Mouse (Mus musculus) fibroblast of lung, adult 2 months (primary cell): Measurements from ENCODE around the gene Nabp2.

ENCODE experiments used
- DNase-seq: peaks from one replicate; pipeline ENCODE4 v3.0.0-alpha.2; 2011; ENCODE audit warnings: low read depth

Nabp2 gene

DNA sequence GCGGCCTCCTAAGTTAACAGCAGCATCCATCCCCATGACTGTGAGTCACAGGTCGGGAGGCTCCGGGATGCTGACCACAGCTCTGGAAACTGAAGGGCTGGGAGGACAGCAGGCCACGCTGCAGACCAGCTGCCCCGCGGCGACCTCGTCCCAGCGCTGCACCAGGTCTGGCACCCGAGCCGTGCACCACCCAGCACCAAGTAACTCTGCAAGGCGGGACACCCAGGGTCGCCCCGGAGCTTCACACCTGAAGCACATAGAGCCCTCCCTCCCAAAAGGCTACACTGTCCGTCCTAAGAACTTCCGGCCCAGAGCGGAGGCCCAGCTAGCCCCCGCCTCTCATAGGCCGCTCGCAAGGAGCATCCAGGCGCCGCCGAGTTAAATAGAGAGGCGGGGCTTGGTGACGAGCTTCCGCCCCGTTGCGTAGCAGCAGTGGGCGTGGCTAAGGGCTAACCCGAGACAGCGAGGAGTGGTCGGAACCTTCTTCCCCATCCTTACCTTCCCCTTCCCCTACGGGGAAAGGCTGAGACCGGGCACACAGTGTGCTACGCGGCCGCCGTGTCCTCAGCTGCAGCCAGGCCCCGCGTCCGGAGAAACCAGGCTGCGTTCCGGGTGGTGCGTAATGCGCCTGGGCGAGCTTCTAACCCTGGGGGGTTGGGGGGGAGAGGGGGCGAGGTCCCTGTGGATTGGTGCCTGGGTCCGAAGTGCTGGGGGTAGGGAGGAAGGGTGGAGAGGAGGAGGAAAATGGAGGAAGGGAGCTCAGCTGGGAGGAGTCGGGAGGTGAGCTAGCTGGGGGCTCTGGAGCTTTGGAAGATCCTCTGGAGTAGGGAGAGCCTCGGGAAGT lies at the start of gene Nabp2, which contains the start of gene Rnf41:
Gene Nabp2, minus strand, starts transcription at position 282 of the 844 bp plus-strand sequence.
Gene Rnf41, plus strand, starts transcription at position 447 of the 844 bp plus-strand sequence.
- DNase-seq, result peak; percentile 90

- no peak for DNase-seq
Measured at GRCm38 (mm10) chr10:128460270-128460630, 49.0 kb upstream of the Nabp2 start.

GRCm38 (mm10) chr10:128459409-128460269 lies 48.3 kb upstream of the Nabp2 start:
- no peak for DNase-seq

DNA sequence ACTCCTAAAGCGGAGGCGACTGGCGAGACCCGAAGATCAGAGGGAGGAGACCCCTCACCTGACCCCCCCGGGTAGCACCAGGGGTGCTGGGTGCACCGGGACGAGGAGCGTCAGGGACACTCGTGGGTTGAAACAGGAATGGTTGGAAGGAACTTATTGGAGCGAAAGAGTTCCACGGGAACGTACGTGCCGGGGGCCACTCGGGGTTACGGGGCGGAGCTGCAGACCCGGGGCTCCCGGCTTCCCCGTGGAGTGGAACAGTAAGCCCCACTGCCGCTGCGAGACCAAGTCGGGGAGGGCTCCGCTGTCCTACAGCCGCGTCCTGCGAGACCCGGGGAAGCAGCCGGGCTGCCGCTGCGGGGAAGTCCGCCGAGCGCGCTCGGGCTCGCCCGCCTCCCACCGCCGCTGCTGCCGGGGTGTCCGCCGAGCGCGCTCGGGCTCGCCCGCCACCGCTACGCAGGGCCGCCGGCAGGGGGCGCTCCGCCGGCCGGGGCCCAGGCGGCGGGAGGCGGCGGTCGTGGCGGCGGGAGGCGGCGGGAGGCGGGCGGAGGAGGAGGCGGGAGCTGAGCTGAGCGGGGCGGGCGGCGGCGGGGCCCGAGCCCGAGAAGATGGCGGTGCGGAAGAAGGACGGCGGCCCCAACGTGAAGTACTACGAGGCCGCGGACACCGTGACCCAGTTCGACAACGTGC lies 47.6 kb upstream of the Nabp2 start, which contains the start of gene Smarcc2:
Gene Smarcc2, plus strand, starts transcription at position 530 of the 690 bp plus-strand sequence.
- DNase-seq, result no peak

DNA sequence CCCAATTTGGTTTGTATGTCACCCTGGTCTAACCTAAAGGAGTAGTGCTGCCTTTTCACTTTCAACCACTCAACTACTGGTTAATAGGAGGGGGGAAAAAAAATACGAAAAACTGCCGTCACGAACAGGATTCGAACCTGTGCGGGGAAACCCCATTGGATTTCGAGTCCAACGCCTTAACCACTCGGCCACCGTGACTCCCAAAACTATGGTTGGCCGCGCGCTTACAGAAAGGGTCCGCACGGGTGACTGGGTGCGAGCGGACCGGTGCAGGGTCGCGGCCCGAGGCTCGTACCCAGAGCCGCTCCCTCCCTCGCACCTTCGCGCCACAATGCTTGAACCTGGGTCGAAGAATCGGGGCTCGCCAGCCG lies 47.0 kb upstream of the Nabp2 start:
- DNase-seq, result peak; percentile 54

- DNase-seq, result no peak
Measured at GRCm38 (mm10) chr10:128457676-128458075, 46.4 kb upstream of the Nabp2 start.

DNA sequence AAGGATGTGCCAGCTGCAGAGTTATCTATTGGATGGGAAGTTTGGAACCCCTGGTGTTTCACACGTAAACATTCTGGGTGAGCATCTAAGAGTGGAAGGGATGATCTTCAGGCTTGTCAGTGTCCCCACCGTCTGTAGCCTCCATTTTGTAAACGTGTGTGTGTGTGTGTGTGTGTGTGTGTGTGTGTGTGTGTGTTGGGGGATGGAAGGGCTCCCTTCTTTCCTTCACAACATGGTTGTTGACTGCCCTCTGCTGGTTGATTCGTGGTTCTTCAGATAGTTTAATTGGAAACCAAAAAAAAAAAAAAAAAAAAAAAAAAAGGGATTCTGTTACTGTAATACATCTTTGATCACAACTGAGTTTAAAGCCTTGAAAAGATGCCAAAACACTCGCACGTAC lies 44.0 kb upstream of the Nabp2 start:
- DNase-seq, result peak; percentile 36

DNA sequence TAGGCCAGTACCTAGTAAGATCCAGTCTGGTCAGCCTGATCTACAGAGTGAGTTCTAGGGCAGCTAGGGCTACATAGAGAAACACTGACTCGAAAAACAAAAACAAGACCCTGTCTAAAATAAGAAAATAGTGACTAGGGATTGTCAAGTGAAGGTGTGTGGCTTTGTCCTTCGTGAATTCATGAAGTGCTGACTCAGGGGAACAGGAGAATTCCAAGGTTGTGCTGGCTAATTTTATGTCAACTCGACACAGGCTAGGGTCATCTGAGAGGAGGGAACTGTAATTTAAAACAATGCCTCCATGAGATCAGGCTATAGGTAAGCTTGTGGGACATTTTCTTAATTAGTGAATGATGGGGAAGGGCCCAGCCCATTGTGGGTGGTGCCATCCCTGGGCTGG lies 43.2 kb upstream of the Nabp2 start:
- no peak for DNase-seq

- no peak for DNase-seq
Measured at GRCm38 (mm10) chr10:128451014-128451413, 39.7 kb upstream of the Nabp2 start.

DNA sequence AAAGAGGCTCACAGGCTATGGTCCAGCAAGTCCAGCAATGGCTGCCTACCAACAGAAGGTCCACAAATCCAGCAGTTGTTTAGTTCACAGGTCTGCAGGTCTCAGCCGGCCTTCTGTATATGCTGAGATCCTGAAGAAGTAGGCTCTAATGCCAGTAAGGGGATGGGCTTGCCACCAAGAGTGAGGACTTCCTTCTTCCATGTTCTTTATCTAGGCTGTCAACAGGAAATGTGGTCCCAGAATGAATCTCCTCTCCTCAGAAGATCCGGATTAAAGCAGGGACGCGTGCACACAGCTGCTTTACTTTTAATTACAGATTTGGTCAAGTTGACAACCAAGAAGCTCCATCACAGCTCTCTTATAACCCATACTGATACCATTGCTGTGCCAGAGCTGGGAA lies 34.1 kb upstream of the Nabp2 start:
- no peak for DNase-seq

GRCm38 (mm10) chr10:128444354-128444753 lies 33.1 kb upstream of the Nabp2 start:
- DNase-seq, result no peak

GRCm38 (mm10) chr10:128442718-128443117 lies 31.4 kb upstream of the Nabp2 start:
- no peak for DNase-seq

GRCm38 (mm10) chr10:128441324-128442119 lies 30.2 kb upstream of the Nabp2 start:
- DNase-seq, result no peak

DNA sequence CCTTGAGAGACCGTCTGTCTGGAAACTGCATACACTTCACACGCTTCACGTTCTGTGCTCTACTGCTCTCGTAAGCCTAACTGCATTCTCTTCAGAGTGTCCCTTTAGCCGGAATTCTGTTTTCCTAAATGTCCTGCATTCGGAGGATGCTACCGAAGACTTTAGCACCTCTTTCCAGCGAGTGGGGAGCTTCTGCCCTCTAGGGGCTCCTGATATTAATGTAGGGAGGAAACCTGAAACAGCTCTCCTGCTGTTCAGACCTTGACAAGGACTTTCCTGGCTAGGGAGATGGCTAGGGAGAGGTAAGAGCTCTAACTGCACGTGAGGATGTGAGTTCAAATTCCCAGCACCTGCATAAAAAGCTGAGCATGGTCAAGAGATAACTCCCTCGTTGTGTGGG lies 29.1 kb upstream of the Nabp2 start:
- DNase-seq, result no peak

- no peak for DNase-seq
Measured at GRCm38 (mm10) chr10:128438675-128439279, 27.5 kb upstream of the Nabp2 start.

GRCm38 (mm10) chr10:128436376-128436775 lies 25.1 kb upstream of the Nabp2 start:
- DNase-seq, result no peak

GRCm38 (mm10) chr10:128435873-128436272 lies 24.6 kb upstream of the Nabp2 start:
- DNase-seq, result no peak

DNA sequence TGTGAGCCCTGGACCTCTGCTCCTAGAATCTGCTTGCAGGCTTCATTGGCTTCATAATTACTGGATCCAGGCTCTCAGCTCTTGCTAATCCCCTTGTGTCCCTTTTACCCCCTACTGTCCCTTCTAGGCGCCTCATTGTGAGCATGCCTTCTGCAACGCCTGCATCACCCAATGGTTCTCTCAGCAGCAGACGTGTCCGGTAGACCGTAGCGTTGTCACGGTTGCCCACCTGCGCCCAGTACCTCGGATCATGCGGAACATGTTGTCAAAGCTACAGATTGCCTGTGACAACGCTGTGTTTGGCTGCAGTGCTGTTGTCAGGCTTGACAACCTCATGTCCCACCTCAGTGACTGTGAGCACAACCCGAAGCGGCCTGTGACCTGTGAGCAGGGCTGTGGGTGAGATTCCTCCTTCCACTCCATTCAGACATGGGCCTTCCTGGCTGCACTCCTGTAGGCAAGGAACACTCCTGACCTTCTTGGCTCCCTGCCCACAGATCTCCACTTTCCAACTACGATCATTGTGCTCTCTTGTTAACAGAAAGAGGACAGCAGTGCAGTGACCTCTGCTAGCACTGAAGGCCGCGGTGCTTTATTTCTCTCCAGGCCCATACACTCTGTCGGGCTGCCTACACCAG lies 24.0 kb upstream of the Nabp2 start:
- DNase-seq, result no peak

GRCm38 (mm10) chr10:128434681-128435080 lies 23.4 kb upstream of the Nabp2 start:
- DNase-seq, result no peak

DNA sequence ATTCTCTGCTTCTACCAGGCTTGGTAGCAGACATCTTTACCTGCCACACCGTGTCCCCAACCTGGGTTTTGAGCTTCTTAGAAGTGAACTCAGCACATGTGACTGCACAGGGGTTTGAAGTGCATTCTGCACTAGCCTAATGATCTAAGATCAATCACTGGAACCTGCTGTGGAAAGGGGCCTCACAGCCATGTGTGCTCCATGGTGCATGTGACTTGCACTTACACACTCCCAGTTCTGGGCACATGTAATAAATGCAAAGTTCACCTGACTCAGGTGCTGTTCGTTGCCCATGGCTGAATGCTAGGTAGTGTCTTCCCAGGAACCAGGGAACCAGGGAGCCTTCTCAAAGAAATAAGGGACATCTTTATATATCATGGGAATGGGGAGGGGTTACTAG lies 22.1 kb upstream of the Nabp2 start:
- DNase-seq, result no peak

- no peak for DNase-seq
Measured at GRCm38 (mm10) chr10:128429454-128429853, 18.2 kb upstream of the Nabp2 start.
